Mouse (Mus musculus) embryo, embryonic 11 days (tissue): ENCODE results near the gene Gas2l2.

Experiments
- DNase-seq: peaks from one replicate; pipeline ENCODE4 v3.0.0-alpha.2; 2015

Gas2l2 gene

DNA sequence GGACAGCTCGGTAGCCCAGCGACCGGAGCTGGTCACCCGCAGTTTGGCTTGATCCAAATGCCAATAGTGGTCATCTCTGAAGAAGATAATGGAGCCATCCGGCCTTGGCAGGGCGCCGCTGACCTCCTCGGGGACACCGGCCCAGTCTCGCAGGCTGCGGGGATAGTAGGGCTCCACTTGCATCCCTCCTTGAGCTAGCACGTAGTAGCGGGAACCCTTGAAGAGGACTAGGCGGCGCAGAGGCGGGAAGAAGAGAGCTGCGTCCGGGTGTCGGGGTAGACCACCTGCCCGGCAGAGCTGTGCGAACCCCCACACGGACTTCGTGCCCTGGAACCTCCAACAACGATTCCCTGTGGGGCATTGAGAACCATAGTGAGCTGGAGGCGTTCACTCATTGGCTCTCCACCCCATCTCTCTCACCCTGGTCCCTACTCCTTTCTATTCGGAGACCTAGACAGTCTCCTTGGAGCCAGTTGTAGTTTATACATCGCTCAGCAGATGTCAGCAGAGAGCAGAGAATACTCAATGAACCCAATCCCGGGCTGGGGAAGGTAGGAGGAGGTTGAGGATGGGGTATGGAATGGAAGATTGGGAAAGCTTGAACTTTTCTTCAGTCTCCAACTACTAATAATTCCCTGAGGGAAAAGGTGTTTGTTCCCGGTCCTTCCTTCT is 13.5 kb upstream of the Gas2l2 start:
- peak; percentile 88 for DNase-seq

DNA sequence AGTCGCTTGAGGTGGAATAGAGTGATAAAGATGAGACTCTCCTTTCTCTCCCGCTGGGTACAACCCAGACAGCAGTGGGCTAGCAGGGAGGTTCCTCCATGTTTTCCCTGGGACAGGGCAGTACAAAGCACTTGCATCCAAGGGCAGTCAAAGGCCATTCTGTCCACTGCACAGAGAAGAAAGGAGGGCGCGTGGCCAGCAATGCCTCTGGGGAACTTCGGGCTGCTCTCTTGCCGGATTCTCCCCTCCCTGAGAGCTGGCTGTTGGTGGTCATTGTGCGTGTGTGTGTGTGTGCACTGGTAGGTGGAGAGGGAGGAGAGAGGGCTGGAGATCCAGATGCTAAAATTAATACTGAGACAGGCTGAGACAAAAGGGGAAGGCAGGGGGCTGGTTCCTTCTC is 12.0 kb upstream of the Gas2l2 start:
- no peak for DNase-seq

DNA sequence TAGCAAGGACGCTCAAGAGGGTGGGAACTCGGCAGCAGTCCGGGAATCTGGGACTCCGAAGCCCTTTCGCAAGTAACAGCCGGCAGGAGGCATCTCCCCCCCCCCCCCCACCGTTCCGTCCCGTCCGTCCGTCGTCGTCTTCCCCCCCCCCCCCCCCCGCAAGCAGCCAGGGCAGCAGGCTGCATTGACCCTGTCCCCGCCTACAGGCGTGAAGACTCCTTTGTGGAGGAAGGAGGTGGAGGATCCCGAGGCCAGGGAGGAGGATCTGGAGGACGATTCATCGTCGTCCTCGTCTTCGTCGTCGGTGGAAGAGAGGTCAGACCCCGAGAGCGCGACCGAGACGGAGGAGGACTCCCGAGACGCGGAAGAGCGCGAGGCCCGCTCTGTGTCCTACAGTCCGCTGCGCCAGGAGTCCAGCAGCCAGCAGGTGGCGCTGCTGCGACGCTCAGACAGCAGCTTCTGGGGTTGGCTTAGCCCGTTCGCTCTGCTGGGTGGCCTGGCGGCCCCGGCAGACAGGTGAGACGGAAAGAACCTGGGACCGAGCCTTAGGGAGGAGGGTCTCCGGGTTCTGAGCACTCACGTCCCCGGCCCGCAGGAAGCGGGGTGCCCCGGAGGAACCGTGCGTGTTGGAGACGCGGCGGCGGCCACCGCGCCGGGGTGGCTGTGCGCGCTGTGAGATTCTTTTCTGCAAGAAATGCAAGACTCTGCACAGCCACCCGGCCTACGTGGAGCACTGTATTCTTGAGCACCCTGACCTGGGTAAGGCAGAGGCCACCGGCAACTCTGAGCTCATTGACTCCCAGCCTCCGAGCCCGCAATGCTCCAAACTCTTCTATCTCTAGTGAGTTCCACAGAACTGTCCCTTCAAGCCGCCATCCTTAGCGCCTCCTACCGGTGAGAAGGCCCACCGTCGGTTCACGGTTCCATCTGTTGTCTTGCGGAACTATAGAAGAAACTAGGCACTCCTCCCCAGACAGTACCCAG is 11.1 kb upstream of the Gas2l2 start:
- DNase-seq = peak; percentile 96

DNA sequence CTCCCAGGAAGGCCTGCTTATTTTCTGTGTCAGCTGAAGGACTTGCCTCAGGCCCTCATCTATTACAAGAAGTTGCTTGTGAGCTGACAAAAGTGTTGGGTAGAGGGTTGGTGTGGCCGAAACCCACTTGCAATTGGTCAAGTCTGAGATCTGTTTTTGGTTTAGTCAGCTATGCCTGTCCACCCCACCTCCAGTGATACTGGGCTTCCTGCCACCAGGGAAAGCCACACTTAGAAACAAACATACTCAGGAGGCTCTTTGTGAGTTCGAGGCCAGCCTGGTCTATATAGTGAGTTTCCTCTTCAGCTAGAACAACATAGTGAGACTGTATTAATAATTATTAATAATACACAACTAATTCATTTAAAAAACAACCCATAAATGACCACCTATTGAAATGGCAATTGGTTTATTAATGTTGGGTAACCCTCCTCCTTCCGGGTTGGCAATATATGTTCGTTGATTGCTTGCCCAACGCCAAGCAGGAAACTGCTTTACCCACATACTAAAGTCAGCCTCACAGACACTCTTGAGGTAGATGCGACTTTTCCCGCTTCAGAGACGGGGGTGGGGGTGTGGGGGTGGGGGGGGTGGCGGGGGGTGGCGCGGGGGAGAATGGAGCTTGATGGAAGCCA is 10.3 kb upstream of the Gas2l2 start:
- DNase-seq = no peak

DNA sequence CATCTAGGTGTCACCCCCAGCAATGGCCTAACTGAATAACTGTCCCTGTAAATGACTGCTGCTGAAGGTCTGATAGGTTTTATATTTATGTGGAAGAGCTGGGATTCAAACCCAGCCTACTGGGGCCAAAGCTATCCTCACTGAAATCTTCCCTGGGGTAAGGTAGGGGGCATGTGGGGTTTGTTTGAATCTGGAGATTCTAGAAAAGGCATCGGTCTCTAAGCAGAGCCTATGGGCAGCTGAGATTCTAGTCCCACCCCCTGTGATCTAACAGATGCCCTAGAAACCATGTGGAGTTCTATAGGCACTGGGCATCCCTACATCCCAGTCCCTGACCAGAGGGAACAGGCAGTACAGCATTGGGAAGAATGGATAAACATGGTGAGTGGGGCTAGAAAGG is 8.1 kb upstream of the Gas2l2 start, which contains the start of gene 1700020L24Rik:
Gene 1700020L24Rik, plus strand, starts transcription at position 301 of the 400 bp plus-strand sequence.
- no peak for DNase-seq

DNA sequence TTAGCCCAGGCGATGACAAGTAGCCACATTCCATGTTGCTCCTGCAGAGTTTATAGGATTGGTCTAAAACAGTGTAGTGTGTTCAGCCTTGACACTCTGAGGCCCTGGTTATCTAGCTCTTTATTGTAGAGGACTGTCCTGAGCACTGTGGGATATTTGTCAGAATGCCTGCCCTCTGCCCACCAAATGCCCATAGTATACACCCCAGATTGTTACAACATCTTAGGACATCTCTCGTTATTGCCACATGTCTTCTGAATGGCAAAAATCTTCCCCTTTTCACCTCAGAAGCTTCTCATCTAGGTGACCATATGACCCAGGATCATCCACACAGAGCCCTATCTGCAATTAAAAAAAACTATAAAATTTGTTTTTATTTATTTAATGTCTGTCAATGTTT is 3.3 kb upstream of the Gas2l2 start:
- DNase-seq = no peak

DNA sequence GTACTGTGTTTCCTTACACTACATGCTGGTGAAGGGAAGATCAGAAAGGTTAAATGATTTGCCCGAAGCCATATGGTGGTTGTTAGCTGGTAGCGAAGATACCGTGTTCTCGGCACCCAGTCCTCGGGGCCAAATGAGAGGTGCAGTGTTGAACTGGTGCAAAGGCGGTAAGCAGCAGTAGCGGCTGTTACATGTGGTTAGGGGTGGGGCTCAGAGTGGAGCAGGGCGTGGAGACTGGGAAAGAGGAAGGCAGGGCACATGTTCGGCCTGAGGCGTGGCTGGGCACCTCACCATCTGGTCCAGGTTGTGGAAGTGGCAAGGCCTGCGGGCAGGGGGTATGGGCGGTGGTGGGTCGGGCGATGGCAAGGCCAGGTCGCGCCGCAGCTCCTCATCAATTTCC is 2.3 kb downstream of the Gas2l2 start:
- DNase-seq = no peak

DNA sequence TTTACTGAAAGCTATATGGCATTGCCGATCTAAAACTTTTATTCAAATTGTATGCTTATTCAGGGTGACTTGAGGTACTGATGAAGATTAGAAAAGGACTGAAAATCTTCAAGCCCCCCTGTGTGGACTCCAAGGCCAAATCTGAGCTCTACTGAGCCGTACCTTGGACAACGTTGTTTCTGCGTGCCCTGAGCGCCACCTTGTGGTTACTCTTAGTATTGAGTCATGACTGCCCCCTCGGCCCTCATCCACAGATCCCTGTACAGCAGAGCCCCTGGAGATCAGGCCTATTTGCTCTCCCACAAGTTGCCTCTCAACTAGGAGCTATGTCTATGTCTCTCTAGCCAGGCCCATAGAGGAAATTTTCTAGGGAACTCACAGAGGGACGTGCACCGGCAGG is 4.6 kb downstream of the Gas2l2 start:
- DNase-seq = peak; percentile 84

DNA sequence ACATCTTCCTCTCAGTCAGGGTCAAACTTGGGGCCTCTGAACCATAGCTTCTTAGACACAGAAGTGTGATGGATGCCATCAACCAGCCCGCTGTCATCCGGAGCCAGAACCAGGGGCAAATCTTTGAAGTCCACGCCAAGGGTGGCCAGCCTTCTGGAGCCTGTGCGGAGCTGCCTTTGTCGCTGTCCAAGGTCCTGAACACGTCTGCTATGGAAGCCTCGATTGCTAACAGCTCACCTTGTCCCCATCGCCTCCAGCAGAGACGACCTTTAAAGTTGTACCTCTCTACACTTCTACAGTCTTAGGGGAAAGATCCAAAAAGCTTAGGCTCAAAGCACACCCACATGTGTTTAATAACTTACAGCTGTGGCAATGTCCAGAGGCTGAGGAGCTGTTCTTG is 8.0 kb downstream of the Gas2l2 start:
- DNase-seq = peak; percentile 88

DNA sequence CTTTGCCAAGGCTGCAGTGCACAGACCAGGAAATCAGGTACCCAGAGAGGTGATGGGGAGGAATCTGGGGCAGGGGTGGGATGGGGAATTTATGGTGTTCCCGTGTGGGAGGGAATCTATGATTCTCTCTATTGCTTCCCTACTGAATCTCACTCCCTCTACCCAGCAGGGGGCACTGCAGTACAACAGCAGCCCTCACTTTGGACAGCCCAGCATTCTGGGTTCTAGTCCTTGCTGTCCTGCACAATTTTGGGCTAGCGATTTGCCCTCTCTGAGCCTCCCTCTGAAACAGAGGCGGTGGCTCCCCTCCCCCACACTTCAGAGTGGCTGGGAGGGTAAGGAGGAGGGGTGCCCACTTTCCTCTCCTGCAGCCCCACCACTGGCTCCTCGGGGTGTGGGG is 8.9 kb downstream of the Gas2l2 start:
- DNase-seq = peak; percentile 46

DNA sequence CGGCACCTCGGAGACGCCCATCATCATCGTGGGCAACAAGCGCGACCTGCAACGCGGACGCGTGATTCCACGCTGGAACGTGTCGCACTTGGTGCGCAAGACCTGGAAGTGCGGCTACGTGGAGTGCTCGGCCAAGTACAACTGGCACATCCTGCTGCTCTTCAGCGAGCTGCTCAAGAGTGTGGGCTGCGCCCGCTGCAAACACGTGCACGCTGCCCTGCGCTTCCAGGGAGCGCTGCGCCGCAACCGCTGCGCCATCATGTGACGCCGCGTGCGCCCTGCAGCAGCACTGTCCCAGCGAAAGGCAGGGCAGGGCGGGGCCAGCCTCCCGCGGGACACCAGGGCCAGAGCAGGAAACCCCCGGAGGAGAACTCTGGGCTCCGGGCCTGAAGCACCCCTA is 10.7 kb downstream of the Gas2l2 start:
- DNase-seq = peak; percentile 69

DNA sequence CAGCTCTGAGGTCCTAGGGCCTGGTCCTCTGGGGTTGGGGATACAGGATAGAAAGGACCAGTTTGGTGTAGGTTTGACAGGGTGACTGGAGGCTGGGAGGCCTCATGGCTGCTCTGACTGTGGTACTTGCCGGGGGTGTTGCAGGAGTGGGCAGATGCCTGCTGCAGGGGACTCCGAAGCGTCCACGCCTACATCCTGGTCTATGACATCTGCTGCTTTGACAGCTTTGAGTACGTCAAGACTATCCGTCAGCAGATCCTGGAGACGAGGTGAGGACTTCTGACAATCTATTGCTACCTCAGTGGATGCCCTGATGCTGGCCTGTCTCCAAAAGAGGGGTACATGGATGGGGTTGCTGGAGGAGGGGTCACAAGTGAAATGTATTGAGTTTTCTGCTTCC is 11.5 kb downstream of the Gas2l2 start:
- no peak for DNase-seq

DNA sequence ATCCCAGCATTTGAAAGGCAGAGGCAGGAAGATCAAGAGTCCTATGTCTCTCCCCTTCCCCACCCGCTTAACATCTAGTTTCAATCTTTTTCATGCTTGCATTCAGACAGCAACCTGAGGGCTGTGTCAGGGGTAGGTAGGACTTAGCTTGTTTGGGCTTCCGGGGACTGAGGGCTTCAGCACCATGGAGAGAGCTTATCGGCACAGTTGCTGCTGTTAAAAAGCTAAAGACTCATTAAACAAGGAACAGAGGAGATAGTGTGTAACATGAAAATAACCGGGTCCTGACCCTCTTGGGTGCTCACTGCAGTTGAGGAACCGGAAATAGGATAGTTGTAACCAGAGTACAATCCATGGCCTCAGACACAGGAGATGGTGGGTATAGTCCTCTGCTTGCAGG is 12.2 kb downstream of the Gas2l2 start:
- peak; percentile 78 for DNase-seq

DNA sequence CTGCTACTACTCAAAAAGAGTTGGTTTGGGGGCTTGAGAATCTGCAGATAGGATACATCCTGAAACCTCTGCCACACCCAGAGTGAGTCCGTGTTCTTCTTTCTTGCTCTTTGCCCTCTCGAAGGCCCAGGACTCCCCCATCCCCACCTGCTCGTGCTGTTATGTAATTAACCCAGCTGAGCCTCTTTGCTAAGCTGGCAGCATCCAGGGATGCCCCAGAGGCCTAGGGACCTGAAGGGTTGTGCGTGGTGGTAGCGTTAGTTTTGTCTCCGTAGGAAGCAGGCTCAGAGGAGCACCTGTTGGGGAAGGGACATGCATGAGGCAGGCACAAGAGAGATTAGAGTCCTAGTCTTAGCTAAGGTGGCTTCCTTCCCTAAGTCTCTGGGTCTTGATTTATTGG is 18.7 kb downstream of the Gas2l2 start:
- DNase-seq = no peak

DNA sequence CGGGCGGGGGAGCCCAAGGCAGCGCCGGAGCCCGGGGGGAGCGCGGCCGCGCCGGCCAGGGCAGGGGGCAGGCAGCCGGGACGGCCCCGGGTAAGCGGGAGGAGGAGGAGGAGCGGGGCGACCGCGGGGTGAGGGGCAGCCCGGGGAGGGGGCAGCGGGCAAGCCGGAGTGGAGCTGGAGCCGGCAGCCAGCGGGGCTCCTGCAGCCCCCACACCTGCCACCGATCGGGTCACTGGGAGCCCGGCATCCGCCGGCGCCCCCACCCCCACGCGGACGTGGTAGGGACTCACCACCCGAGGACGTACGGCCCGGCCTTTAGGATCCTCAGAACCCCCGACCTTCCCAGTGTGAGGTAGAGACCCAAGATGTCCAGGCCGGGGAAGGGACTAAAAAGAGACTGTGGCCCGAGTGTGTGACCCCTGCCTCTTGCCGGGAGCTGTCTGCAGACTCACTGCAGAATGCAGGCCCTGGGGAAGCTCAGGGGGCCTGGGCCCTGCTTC is 19.4 kb downstream of the Gas2l2 start:
- peak; percentile 47 for DNase-seq

DNA sequence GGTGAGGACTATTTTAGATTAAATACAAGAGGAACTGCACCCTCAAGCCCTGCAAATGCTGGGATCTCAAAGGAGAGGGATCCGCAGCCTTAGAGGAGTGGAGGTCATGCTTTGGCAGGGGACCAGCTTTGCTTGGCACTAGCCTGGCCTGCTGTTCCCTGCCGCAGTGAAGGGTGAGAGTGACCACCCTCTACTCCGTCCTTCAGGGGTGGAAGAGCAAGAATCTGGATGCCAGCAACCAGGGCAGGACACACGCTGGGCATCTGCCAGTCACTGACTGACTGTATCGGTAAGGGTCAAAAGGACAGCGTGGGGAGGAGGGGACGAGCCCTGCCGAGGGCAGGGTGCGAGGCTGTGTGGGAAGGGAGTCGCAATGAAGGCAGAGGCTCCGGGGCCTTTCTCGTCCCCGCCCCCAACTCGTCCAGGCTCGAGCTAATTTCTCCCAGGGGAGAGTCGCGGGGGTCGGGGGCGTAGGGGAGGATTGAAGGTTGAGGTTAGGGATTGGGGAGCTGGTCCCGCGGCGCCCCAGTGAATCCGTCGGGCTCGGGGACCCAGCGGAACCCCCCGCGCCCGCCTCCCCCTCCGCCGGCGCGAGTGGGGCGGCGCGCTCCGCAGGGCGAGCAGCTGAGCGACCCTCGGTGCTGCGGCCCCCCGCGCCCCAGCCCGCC is 20.0 kb downstream of the Gas2l2 start, which contains the start of gene Rasl10b:
Gene Rasl10b, plus strand, starts transcription at position 51 of the 668 bp plus-strand sequence.
- DNase-seq = peak; percentile 74

DNA sequence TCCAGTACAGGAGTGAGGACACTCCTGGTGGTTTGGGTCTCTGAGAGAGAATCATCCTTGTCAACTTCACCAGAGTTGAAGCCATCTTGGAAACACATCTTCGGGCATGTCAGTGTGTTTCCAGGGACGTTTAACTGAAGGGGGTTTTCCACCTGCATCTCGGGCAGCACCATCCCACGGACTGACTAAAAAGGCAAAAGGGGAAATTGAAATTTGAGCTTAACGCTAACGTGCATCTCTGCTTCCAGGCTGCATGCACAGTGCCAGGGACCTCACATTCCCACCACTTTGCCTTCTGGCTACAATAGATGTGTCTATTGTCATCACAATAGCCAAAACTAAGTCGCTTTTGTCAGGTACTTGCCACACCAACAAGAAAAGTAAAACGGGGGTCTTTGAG is 21.0 kb downstream of the Gas2l2 start:
- no peak for DNase-seq

DNA sequence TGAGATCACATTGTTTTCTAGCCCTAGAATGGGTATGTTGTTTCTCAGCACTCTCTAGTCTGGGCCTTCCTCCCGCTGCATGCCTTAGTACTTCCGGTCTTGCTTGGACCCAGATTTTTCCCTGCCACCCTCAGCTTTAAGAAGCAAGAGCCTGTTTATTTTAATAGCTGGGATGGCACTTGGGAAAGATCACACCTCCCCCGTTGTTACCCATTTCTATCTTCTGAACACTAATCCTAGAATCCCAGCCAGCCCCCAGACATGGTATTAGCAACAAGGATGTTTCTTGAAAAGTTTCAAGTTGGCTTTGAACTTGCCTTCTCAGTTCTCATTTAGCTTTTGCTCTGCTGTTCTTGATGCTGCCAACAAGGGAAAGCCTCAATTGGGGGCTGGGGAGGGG is 22.9 kb downstream of the Gas2l2 start:
- no peak for DNase-seq

DNA sequence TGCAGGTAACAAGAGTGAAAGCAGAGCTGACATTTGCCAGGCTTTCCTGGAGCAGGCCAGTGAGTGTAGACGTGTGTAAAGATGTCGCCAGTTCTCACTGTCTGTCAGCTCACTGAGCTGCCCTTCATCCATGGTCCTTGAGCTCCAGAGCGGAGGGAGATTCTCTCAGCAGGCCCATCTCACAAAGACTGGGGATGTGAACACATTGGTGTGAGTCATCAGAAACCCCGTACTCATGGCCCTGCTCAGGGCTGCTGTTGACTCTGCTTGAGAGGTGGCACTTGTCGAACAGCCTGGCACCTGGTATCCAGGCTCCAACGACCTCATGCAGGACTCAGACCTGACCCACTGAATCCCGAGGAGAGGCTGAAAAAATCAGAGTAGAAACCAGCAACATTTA is 25.5 kb downstream of the Gas2l2 start:
- DNase-seq = no peak

DNA sequence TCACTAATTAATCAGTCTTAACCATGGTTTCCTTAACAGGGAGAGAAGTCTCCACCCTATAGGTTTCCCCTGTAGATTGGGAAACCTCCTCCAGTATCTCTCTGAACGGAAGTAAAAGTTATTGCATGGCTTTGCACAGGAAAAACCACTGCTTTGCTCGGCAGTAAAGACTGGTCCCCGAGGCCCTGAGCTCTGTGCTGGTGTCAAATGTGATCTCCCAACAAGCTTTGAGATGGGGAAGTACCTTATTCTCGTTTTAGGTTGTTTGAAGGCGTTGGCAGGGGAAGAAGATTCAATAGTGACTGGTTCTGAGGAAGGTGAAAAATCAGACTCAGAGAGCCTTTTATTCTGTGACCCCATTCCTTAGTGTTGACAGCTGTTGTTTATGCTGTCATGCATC is 30.5 kb downstream of the Gas2l2 start:
- no peak for DNase-seq

DNA sequence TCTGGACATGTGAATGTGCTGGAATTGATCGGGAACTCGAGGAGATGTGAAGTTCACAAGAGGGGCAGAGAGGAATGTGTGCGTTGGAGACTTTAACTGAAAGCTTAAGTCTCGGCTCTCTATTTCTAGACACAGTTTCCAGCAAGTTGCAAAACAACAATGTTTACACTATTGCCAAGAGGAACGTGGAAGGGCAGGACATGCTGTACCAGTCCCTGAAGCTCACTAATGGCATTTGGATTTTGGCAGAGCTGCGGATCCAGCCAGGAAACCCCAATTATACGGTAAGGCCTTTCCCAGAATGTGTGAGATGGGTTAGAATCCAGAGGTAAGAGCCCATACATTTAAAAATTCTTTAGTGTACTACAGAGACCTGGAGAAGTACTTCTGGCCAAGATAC is 31.6 kb downstream of the Gas2l2 start:
- no peak for DNase-seq

DNA sequence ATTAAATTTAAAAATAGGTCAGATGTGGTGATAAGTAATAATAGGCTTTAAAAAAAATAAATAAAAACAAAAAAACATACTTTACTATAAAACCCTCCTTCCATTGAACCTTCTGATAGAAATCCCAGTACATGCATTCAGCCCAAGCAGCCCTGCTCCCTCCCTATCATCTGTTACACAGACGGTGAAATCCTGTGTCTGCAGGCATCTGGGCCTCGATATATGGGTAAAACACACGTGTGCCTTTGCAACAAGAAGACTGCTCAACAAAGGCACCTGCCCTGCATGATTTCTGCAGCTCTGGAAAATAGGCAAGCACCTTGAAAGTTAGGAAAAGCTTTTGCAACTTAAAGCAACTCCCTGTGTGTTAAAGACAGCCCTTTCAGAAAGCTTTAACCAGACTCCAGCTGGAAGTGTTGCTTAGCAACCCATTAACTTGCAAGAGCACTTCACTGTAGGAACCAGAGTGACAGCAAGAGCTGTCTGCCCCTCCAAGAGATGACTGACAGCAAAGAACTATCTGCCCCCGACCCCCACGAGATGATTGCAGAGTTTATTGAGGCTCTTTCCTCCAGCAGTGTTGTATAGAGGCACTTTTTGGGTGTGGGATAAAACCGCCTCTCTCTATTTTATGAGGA is 34.3 kb downstream of the Gas2l2 start:
- peak; percentile 47 for DNase-seq
